Mouse (Mus musculus): ENCODE data around the gene Fam71e1. TPM values are rescaled to one million over a fixed set of nuclear protein-coding genes. Genes with fewer than 3 reads are reported as not detected.

Gene Fam71e1
- polyA plus RNA-seq, 1 experiment, result 7.4 TPM

DNA sequence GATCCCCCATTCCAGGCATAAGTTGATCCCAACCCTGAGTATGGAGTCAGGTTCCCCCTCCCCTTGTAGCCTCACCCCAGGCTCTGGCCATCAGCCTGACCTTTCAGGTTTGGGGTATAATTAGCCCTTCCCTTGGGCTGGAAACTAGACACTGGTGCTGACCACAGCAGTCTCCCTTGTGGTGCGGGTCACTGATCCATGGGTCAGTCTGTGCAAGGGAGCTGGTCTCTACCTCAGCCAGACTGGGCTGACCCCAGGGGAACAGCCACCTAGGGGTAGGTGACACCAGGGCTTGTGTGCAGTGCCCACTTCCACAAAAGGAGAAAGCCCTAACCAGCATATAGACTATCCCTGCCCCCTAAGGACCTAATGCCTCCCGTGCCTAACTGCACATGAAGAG lies 26.7 kb downstream of the Fam71e1 start:
- no peak overlapping the region for H3K9ac ChIP-seq (ENCODE audit: low read depth, poor library complexity, severe bottlenecking)
- no peaks in the 10 kb centered on the region for H3K36me3 ChIP-seq (ENCODE audit: control insufficient read depth, insufficient read depth, low read length, poor library complexity, severe bottlenecking)
- H3K9me3 ChIP-seq (replicated peaks; ENCODE audit: control insufficient read depth, insufficient read depth, low read length, poor library complexity, severe bottlenecking), result no peaks in the 10 kb centered on the region
- H3K27ac ChIP-seq (ENCODE audit: insufficient read depth, low read length), result no peak overlapping the region
- peaks cover 5% of the 10 kb centered on the region for H3K4me1 ChIP-seq (ENCODE audit: control insufficient read depth, insufficient read depth, low read length)
- H3K27me3 ChIP-seq (ENCODE audit: control insufficient read depth, insufficient read depth, low read length, poor library complexity, severe bottlenecking), result no peaks in the 10 kb centered on the region
- H3K4me3 ChIP-seq (ENCODE audit: low read depth, low read length), result no peak overlapping the region
- TF ChIP-seq CTCF (IDR thresholded peaks at IDR 0.05; ENCODE audit: low read depth, low read length) (no peak), POLR2A (IDR thresholded peaks at IDR 0.05; ENCODE audit: insufficient read depth, low read length) (no peak), EP300 (IDR thresholded peaks at IDR 0.05; ENCODE audit: insufficient read depth, low read depth, low read length) (no peak)

DNA sequence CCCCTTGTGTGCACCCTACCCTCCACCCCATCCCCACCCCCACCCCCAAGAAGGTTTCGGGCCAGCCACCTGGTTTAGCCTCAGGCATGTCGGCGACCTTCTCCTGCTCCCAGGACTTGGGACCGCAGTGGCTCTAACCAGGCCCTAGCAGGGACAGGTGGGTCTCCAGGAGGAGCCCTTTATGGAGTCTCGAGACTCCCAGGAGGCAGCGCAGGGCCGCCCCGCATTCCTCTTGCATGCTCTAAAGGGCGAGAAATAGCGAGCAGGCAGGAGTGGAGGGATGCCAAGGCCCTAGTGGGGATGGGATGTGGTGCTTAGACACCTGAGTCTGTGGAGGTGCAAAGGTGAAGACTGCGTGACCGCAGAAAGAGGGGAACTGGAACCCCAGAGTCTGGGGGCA lies 28.1 kb downstream of the Fam71e1 start, which contains the start of gene Mybpc2:
Gene Mybpc2, minus strand, starts transcription at position 155 of the 400 bp plus-strand sequence.
- Histone ChIP-seq H3K27ac (ENCODE audit: insufficient read depth, low read length) (peak within 1 kb of the TSS; percentile 45), H3K9me3 (replicated peaks; ENCODE audit: control insufficient read depth, insufficient read depth, low read length, poor library complexity, severe bottlenecking) (no peaks in the 10 kb centered on the region), H3K9ac (ENCODE audit: low read depth, poor library complexity, severe bottlenecking) (peak within 1 kb of the TSS; percentile 63), H3K27me3 (ENCODE audit: control insufficient read depth, insufficient read depth, low read length, poor library complexity, severe bottlenecking) (no peaks in the 10 kb centered on the region), H3K4me3 (ENCODE audit: low read depth, low read length) (peak within 1 kb of the TSS; percentile 9), H3K4me1 (ENCODE audit: control insufficient read depth, insufficient read depth, low read length) (peaks cover 9% of the 10 kb centered on the region), H3K36me3 (ENCODE audit: control insufficient read depth, insufficient read depth, low read length, poor library complexity, severe bottlenecking) (no peaks in the 10 kb centered on the region)
- TF ChIP-seq CTCF (IDR thresholded peaks at IDR 0.05; ENCODE audit: low read depth, low read length) (no peak), POLR2A (IDR thresholded peaks at IDR 0.05; ENCODE audit: insufficient read depth, low read length) (no peak), EP300 (IDR thresholded peaks at IDR 0.05; ENCODE audit: insufficient read depth, low read depth, low read length) (no peak)

DNA sequence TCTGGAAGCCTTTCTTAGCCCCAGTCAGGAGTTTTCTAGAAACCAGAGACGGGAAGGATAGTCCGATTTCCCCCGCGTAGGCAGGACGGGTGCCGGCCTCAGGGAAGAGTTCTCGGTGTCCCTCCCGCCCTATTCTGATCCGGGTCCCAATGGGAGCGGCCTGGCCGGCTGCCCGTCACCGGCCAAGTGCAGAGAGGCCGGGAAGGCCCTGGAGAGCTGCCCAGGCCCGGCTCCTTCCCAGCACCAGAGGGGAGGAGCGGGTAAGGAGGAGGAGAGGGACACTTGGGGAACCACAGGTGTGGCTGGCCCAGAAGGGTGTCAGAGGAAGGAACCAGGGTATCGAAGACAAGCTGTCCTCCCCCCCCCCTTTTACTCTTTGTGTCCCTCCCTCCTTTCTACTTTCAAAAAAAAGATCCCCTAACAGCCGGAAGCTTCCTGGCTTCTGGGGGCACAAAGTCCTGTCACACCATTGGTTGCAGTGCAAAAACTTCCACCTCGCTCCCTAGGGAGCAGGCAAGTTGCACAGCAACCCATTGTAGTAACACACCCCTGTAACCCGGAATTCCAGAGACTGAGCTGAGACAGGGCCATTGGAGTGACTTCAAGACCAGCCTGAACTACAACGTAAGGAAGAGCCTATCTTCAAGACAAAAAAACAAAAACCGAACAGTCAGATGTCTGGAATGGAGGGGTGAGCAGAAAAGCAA lies 28.9 kb downstream of the Fam71e1 start:
- peak overlapping the region; percentile 9 for H3K4me3 ChIP-seq (ENCODE audit: low read depth, low read length)
- no peaks in the 10 kb centered on the region for H3K27me3 ChIP-seq (ENCODE audit: control insufficient read depth, insufficient read depth, low read length, poor library complexity, severe bottlenecking)
- H3K27ac ChIP-seq (ENCODE audit: insufficient read depth, low read length), result peak overlapping the region; percentile 45

DNA sequence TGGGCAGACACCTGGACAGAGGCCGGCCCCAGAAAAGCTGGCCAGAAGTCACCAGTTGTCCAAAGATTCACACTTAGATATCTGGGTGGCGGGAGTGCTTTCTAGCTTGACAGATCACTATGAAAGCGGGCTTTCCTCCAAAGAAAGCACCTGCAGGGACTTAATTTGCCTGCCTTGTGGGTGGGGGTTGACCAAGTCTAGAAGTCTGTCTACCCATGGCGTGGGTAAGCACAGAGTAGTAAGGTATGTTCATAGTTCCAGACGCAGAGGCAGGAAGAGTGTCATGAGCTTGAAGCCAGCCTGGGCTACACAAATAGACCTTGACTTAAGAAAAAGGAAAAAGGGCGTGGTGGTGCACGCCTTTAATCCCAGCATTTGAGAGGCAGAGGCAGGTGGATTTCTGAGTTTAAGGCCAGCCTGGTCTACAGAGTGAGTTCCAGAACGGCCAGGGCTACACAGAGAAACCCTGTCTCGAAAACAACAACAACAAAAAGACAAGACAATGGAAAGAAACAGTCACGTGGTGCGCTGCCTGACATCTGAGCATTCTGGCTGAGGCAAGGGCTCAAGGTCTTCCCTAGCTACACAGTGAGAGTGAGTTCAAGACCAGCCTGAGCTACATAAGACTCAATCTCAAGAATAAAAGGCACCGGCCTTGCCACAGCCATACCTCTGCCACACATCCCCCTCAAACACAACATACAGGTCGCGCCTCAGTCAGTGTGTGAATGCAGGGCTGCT lies 30.2 kb downstream of the Fam71e1 start:
- TF ChIP-seq CTCF (IDR thresholded peaks at IDR 0.05; ENCODE audit: low read depth, low read length) (no peak), POLR2A (IDR thresholded peaks at IDR 0.05; ENCODE audit: insufficient read depth, low read length) (no peak), EP300 (IDR thresholded peaks at IDR 0.05; ENCODE audit: insufficient read depth, low read depth, low read length) (no peak)
- H3K36me3 ChIP-seq (ENCODE audit: control insufficient read depth, insufficient read depth, low read length, poor library complexity, severe bottlenecking), result no peaks in the 10 kb centered on the region
- no peak overlapping the region for H3K9ac ChIP-seq (ENCODE audit: low read depth, poor library complexity, severe bottlenecking)
- no peaks in the 10 kb centered on the region for H3K9me3 ChIP-seq (replicated peaks; ENCODE audit: control insufficient read depth, insufficient read depth, low read length, poor library complexity, severe bottlenecking)
- H3K4me3 ChIP-seq (ENCODE audit: low read depth, low read length), result no peak overlapping the region
- H3K4me1 ChIP-seq (ENCODE audit: control insufficient read depth, insufficient read depth, low read length), result peaks cover 9% of the 10 kb centered on the region
- peak overlapping the region; percentile 31; the same call in 1 of the 2 replicates for H3K27ac ChIP-seq (ENCODE audit: insufficient read depth, low read length)
- H3K27me3 ChIP-seq (ENCODE audit: control insufficient read depth, insufficient read depth, low read length, poor library complexity, severe bottlenecking), result no peaks in the 10 kb centered on the region

More for the DNA sequence above, 28.9 kb downstream of the Fam71e1 start:
- TF ChIP-seq EP300 (IDR thresholded peaks at IDR 0.05; ENCODE audit: insufficient read depth, low read depth, low read length), result no peak
- no peak for TF ChIP-seq POLR2A (IDR thresholded peaks at IDR 0.05; ENCODE audit: insufficient read depth, low read length)
- no peak for TF ChIP-seq CTCF (IDR thresholded peaks at IDR 0.05; ENCODE audit: low read depth, low read length)
- H3K9me3 ChIP-seq (replicated peaks; ENCODE audit: control insufficient read depth, insufficient read depth, low read length, poor library complexity, severe bottlenecking), result no peaks in the 10 kb centered on the region
- H3K4me1 ChIP-seq (ENCODE audit: control insufficient read depth, insufficient read depth, low read length), result peaks cover 9% of the 10 kb centered on the region
- H3K9ac ChIP-seq (ENCODE audit: low read depth, poor library complexity, severe bottlenecking), result peak overlapping the region; percentile 63
- H3K36me3 ChIP-seq (ENCODE audit: control insufficient read depth, insufficient read depth, low read length, poor library complexity, severe bottlenecking), result no peaks in the 10 kb centered on the region

DNA sequence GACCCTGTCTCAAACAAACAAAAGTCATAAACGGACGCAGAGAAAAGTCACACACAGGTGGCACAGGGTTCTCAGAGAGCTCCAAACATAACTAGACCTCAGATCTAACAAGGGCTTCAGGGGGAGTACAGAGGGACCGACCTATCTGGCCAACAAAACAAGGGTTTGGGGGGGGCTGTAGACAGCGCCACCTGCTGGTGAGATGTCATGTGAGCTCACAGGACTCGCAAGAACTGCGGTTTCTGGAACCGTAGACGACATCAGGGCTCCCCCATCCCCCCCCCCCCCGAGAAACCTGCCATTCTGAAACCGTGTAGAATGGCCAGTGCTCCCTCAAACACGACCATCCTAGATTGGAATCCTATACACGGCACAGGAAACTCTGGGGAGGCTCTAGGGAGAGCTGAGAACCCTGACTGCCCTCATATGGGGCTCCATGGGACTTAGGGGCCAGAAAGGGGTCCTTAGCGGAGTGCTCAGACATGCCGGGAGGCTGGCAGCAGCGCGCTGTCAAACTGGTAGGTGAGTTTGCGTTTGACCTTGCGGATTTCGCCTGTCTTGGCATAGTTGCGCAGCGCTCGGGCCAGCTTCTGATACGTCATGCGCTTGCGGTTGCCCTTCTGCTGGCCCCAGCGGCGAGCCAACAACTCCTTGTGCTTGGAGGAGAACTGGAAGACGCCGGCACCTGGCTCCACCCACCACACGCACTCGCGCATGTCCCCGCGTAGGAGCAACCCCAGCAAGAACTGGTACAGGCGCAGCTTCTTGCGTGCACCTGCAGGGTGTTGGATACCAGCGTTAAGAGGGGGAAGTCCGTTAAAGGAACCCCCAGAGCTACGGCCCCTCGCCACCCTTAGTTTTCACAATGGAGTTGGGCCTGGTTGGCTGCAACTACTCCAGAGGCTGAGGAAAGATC lies 31.4 kb downstream of the Fam71e1 start:
- H3K27ac ChIP-seq (ENCODE audit: insufficient read depth, low read length), result no peak overlapping the region
- H3K4me1 ChIP-seq (ENCODE audit: control insufficient read depth, insufficient read depth, low read length), result peaks cover 9% of the 10 kb centered on the region
- TF ChIP-seq CTCF (IDR thresholded peaks at IDR 0.05; ENCODE audit: low read depth, low read length), result peak; percentile 85
- no peak for TF ChIP-seq EP300 (IDR thresholded peaks at IDR 0.05; ENCODE audit: insufficient read depth, low read depth, low read length)
- H3K9me3 ChIP-seq (replicated peaks; ENCODE audit: control insufficient read depth, insufficient read depth, low read length, poor library complexity, severe bottlenecking), result no peaks in the 10 kb centered on the region
- H3K27me3 ChIP-seq (ENCODE audit: control insufficient read depth, insufficient read depth, low read length, poor library complexity, severe bottlenecking), result no peaks in the 10 kb centered on the region
- H3K36me3 ChIP-seq (ENCODE audit: control insufficient read depth, insufficient read depth, low read length, poor library complexity, severe bottlenecking), result no peaks in the 10 kb centered on the region
- peak overlapping the region; percentile 29; the same call in 1 of the 2 replicates for H3K9ac ChIP-seq (ENCODE audit: low read depth, poor library complexity, severe bottlenecking)
- H3K4me3 ChIP-seq (ENCODE audit: low read depth, low read length), result peak overlapping the region; percentile 73

Data from ES-Bruce4 (cell line).